Mouse (Mus musculus) heart, embryonic 16.5 days (tissue): ENCODE measurements around the gene Sh2d1b2. TPM values are rescaled to one million over a fixed set of nuclear protein-coding genes. Genes with fewer than 3 reads are reported as not detected.

Source experiments
- ATAC-seq: fragments of 200-750 bp; cut with Nextera tagmentation; replicated peaks from 2 replicates; pipeline ENCODE4 v1.8.0; 2017; ENCODE audit warnings: moderate number of reproducible peaks; ENCODE audit not compliant: insufficient read depth, low FRiP score; ENCODE audit errors: extremely low read depth
- H3K27ac ChIP-seq: fragments of 300-500 bp; sonication (generic); 2 replicates; pipeline ENCODE4 v1.5.1; 2014; ENCODE audit warnings: mild to moderate bottlenecking, low read length, control low read depth, moderate library complexity
- H3K27me3 ChIP-seq: fragments of 300-500 bp; sonication (generic); 2 replicates; pipeline ENCODE4 v1.6.1; 2014; ENCODE audit warnings: low read length, mixed read lengths; ENCODE audit not compliant: control insufficient read depth, insufficient read depth
- H3K36me3 ChIP-seq: fragments of 300-500 bp; sonication (generic); 2 replicates; pipeline ENCODE4 v1.6.1; 2014; ENCODE audit not compliant: control insufficient read depth, insufficient read depth
- H3K4me1 ChIP-seq: fragments of 300-500 bp; sonication (generic); 2 replicates; pipeline ENCODE4 v1.6.1; 2014; ENCODE audit warnings: low read length, mixed read lengths; ENCODE audit not compliant: control insufficient read depth, insufficient read depth
- H3K4me2 ChIP-seq: fragments of 300-500 bp; sonication (generic); 2 replicates; pipeline ENCODE4 v1.6.1; 2014; ENCODE audit warnings: low read depth, mild to moderate bottlenecking, control low read depth, low read length
- H3K4me3 ChIP-seq: fragments of 300-500 bp; sonication (generic); 2 replicates; pipeline ENCODE4 v1.5.1; 2014; ENCODE audit warnings: mild to moderate bottlenecking, control low read depth, low read length
- H3K9ac ChIP-seq: fragments of 300-500 bp; sonication (generic); 2 replicates; pipeline ENCODE4 v1.6.1; 2014; ENCODE audit warnings: low read length, control low read depth
- H3K9me3 ChIP-seq: fragments of 300-500 bp; sonication (generic); replicated peaks from 2 replicates; pipeline ENCODE4 v1.6.1; 2016; ENCODE audit warnings: low read length; ENCODE audit not compliant: control insufficient read depth
- WGBS: fragments of 180-500 bp; shearing (Covaris S2); extraction: QIAGEN DNeasy Blood & Tissue Kit; methylation state at CpG from one replicate; pipeline ENCODE4 v1.1.7; 2014; 5-methylcytosine and 5-hydroxymethylcytosine counted together
- polyA plus RNA-seq: library from polyadenylated mRNA; unstranded; fragments of >200 nt; fragmentation: Nextera tagmentation; extraction: Ambion mirVana; gene quantifications from 2 replicates; pipeline ENCODE4 v1.2.1, GENCODE M21; 2015

The Sh2d1b2 gene
- polyA plus RNA-seq, 1 experiment from 2014 or later = not detected

GRCm38 (mm10) chr1:170294786-170295570, 62.4 kb downstream of the Sh2d1b2 start:
- 60% methylated on average over 15 of the region's 15 CpGs for WGBS
- no peaks in the 10 kb centered on the region for H3K9me3 ChIP-seq
- H3K9ac ChIP-seq = no peak overlapping the region
- H3K36me3 ChIP-seq = no peaks in the 10 kb centered on the region
- no peak for ATAC-seq
- H3K27me3 ChIP-seq = no peaks in the 10 kb centered on the region
- H3K4me3 ChIP-seq = no peak overlapping the region
- no peak overlapping the region for H3K4me2 ChIP-seq
- H3K27ac ChIP-seq = no peak overlapping the region
- H3K4me1 ChIP-seq = no peaks in the 10 kb centered on the region

GRCm38 (mm10) chr1:170299496-170299895, 66.9 kb downstream of the Sh2d1b2 start:
- H3K9me3 ChIP-seq = no peaks in the 10 kb centered on the region
- no peaks in the 10 kb centered on the region for H3K4me1 ChIP-seq
- ATAC-seq = no peak
- H3K4me3 ChIP-seq = no peak overlapping the region
- H3K4me2 ChIP-seq = no peak overlapping the region
- H3K9ac ChIP-seq = no peak overlapping the region
- H3K27me3 ChIP-seq = no peaks in the 10 kb centered on the region
- WGBS = 81% methylated on average over 4 of the region's 4 CpGs
- peaks cover 4% of the 10 kb centered on the region; the same call in 1 of the 2 replicates for H3K36me3 ChIP-seq
- no peak overlapping the region for H3K27ac ChIP-seq

GRCm38 (mm10) chr1:170301686-170302085, 69.1 kb downstream of the Sh2d1b2 start:
- no peak for ATAC-seq
- H3K9ac ChIP-seq = no peak overlapping the region
- H3K36me3 ChIP-seq = peaks cover 7% of the 10 kb centered on the region
- WGBS = 91% methylated on average over 9 of the region's 9 CpGs
- no peak overlapping the region for H3K27ac ChIP-seq
- no peaks in the 10 kb centered on the region for H3K27me3 ChIP-seq
- H3K9me3 ChIP-seq = no peaks in the 10 kb centered on the region
- H3K4me2 ChIP-seq = no peak overlapping the region
- H3K4me3 ChIP-seq = no peak overlapping the region
- H3K4me1 ChIP-seq = no peaks in the 10 kb centered on the region

GRCm38 (mm10) chr1:170302456-170302855, 69.9 kb downstream of the Sh2d1b2 start:
- H3K9ac ChIP-seq = no peak overlapping the region
- no peak overlapping the region for H3K27ac ChIP-seq
- no peak for ATAC-seq
- no peaks in the 10 kb centered on the region for H3K4me1 ChIP-seq
- no peak overlapping the region for H3K4me2 ChIP-seq
- no peak overlapping the region for H3K4me3 ChIP-seq
- H3K9me3 ChIP-seq = no peaks in the 10 kb centered on the region
- H3K36me3 ChIP-seq = peaks cover 7% of the 10 kb centered on the region
- H3K27me3 ChIP-seq = no peaks in the 10 kb centered on the region
- WGBS = 84% methylated on average over 6 of the region's 6 CpGs

- H3K9me3 ChIP-seq = no peaks in the 10 kb centered on the region
- peaks cover 7% of the 10 kb centered on the region for H3K36me3 ChIP-seq
- no peak overlapping the region for H3K9ac ChIP-seq
- H3K4me3 ChIP-seq = no peak overlapping the region
- ATAC-seq = no peak
- H3K27me3 ChIP-seq = no peaks in the 10 kb centered on the region
- H3K27ac ChIP-seq = no peak overlapping the region
- no peak overlapping the region for H3K4me2 ChIP-seq
- 67% methylated on average over 6 of the region's 6 CpGs for WGBS
- H3K4me1 ChIP-seq = no peaks in the 10 kb centered on the region
Measured at GRCm38 (mm10) chr1:170303103-170303502, 70.6 kb downstream of the Sh2d1b2 start.

Other genes starting within 250 kb of the Sh2d1b2 start
- 10.6 and 13.1 TPM in 2 replicates for gene Ddr2, start 122.0 kb upstream of the Sh2d1b2 start, polyA plus RNA-seq
- 42.4 and 48.8 TPM in 2 replicates for gene Uap1, start 57.8 kb upstream of the Sh2d1b2 start, polyA plus RNA-seq
- gene Uhmk1, start 17.4 kb upstream of the Sh2d1b2 start, polyA plus RNA-seq = 4.6 and 5.0 TPM in 2 replicates
- gene Sh2d1b1, start 44.6 kb downstream of the Sh2d1b2 start, polyA plus RNA-seq = 0.26 and 0.39 TPM in 2 replicates
- 4.0 and 4.6 TPM in 2 replicates for gene Gm7694, start 73.6 kb downstream of the Sh2d1b2 start, polyA plus RNA-seq
- 1.3 and 1.7 TPM in 2 replicates for gene Spata46, start 76.1 kb downstream of the Sh2d1b2 start, polyA plus RNA-seq